Mouse (Mus musculus): ENCODE measurements at regions not wholly inside any gene's neighbourhood (a gene's known extent, or its start where the extent isn't known, plus 50 kb on each side); places are given as distances from the start of the nearest gene placed in this dataset.

DNA sequence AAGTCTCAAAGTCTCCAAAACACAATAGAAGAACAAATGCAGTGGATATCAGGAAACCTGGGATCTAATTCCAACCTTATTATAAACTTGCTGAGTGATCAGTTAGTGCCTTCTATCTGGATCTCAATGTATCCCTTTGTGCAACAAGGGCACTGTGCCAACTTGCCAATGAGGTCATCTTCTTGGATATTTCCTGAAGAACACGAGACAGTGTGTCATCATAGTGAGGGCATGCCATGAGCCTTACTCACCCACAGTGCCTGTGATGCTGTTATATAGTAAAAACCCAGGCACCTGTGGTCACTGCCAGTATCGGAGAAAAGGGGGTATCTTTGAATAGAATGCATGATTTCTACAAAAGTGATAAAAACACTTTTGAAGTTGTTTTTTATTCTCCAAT is 60.2 kb upstream of the Cd34 start:
- no peak overlapping the region for H3K4me2 ChIP-seq (ENCODE audit: low read length)
- no peak overlapping the region for H3K9ac ChIP-seq (ENCODE audit: low read depth, low read length)
- H3K27me3 ChIP-seq (ENCODE audit: insufficient read depth, low read length) = no peaks in the 10 kb centered on the region
- 0 out of 2 replicates have a peak, but pooled peaks cover 8% of the 10 kb centered on the region for H3K4me1 ChIP-seq (replicated peaks; ENCODE audit: insufficient read depth, low read length)
- TF ChIP-seq CTCF (IDR thresholded peaks at IDR 0.05; ENCODE audit: low read depth) = no peak
- no peak overlapping the region for H3K27ac ChIP-seq
- 67% methylated on average over 2 of the region's 2 CpGs for WGBS
- H3K9me3 ChIP-seq (replicated peaks; ENCODE audit: low read length) = no peaks in the 10 kb centered on the region
- ATAC-seq (replicated peaks; ENCODE audit: low FRiP score, low read depth) (no peak), DNase-seq (ENCODE audit: low spot score) (no peak)
- H3K4me3 ChIP-seq (replicated peaks; ENCODE audit: low read depth, low read length) = no peak overlapping the region
- no peaks in the 10 kb centered on the region for H3K36me3 ChIP-seq (ENCODE audit: insufficient read depth, low read length)

DNA sequence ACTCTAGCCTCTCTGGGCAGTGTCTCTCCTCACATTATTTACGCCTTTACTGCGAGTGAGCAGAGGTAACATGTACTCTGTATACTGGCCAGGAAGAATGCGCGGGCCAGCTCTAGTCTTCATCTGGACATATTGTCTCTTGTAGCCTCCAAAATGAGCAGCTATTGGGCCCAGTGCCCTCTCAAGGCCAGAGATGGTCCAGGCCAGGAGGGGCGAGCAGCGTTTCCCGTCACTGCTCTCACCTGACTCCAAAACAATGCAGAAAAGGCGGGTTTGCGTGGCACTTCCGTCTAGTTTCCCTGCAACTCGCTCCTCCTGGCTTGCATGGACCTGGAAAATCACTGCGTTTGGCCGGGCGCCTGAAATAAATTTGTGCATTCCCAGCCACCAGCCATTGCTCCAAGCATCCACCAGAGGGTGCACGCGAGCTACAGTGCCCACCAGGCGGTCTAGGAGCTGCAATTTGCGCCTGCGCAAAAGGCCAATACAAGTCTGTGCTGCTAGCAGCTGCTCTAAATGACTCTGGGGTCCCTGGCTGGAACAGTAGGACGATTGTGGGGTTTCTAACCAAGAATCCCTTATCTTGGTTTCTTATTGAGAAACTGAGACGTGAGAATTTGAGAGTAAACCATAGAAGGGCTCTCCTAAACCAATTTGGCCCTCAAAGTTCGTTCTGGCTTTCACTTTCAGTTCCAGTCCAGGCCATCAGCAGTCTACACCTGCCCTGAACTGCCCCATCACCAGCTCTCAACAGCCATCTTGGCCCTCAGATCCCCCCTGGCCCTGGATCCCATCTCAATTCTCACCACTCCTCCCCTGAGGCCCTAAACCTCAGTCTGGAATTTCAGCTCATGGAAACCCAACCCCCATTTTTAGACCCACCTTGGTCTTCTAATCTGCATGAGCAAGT is 59.0 kb upstream of the Cd34 start:
- H3K9ac ChIP-seq (ENCODE audit: low read depth, low read length) = peak overlapping the region; percentile 48
- ATAC-seq (replicated peaks; ENCODE audit: low FRiP score, low read depth) (peak; percentile 90), DNase-seq (ENCODE audit: low spot score) (peak; percentile 96)
- H3K4me3 ChIP-seq (replicated peaks; ENCODE audit: low read depth, low read length) = 0 out of 2 replicates have a peak overlapping the region, but pooled peaks have one; percentile 3
- 0 out of 2 replicates have a peak, but pooled peaks cover 8% of the 10 kb centered on the region for H3K4me1 ChIP-seq (replicated peaks; ENCODE audit: insufficient read depth, low read length)
- WGBS = 20% methylated on average over 22 of the region's 22 CpGs
- H3K4me2 ChIP-seq (ENCODE audit: low read length) = peak overlapping the region; percentile 50
- H3K36me3 ChIP-seq (ENCODE audit: insufficient read depth, low read length) = no peaks in the 10 kb centered on the region
- H3K27me3 ChIP-seq (ENCODE audit: insufficient read depth, low read length) = no peaks in the 10 kb centered on the region
- no peak overlapping the region for H3K27ac ChIP-seq
- TF ChIP-seq CTCF (IDR thresholded peaks at IDR 0.05; ENCODE audit: low read depth) = peak; percentile 100
- no peaks in the 10 kb centered on the region for H3K9me3 ChIP-seq (replicated peaks; ENCODE audit: low read length)

DNA sequence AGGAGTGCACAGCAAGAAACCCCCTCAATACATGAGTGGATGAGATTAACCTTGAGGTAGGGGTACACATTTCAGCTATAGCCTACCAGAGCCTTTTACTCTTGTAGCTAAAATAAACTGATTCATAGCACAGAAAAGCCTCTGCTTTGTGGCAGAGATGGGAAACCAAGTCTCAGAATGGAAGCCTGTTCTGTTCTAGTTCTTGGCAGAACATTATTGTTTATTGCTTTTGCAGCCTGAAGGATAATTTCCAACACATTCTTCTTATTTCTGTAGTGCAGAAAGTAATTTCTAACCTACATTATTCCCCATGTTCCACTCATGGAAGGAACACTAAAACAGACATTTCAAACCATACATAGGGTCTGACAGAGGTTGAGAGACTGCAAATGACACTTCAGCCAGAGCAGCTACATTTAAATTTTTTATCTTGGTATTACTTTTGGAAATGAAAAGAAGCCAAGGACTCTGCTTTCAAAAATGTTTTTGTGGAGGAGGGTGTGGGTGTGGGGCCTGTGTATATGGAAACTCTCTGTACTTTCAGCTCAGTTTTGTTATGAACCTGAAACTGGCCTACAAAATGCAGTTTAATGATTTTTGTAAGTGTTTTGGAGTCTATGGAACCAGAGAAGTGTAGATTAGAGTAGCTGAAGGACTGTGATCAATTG is 56.9 kb upstream of the Cd34 start:
- TF ChIP-seq CTCF (IDR thresholded peaks at IDR 0.05; ENCODE audit: low read depth) = no peak
- no peak for DNase-seq (ENCODE audit: low spot score)
- H3K9ac ChIP-seq (ENCODE audit: low read depth, low read length) = no peak overlapping the region
- H3K36me3 ChIP-seq (ENCODE audit: insufficient read depth, low read length) = no peaks in the 10 kb centered on the region
- H3K4me1 ChIP-seq (replicated peaks; ENCODE audit: insufficient read depth, low read length) = 0 out of 2 replicates have a peak, but pooled peaks cover 8% of the 10 kb centered on the region
- no peak overlapping the region for H3K4me2 ChIP-seq (ENCODE audit: low read length)
- no peak for ATAC-seq (replicated peaks; ENCODE audit: low FRiP score, low read depth)
- H3K27me3 ChIP-seq (ENCODE audit: insufficient read depth, low read length) = no peaks in the 10 kb centered on the region
- no peaks in the 10 kb centered on the region for H3K9me3 ChIP-seq (replicated peaks; ENCODE audit: low read length)
- no peak overlapping the region for H3K4me3 ChIP-seq (replicated peaks; ENCODE audit: low read depth, low read length)
- H3K27ac ChIP-seq = no peak overlapping the region

DNA sequence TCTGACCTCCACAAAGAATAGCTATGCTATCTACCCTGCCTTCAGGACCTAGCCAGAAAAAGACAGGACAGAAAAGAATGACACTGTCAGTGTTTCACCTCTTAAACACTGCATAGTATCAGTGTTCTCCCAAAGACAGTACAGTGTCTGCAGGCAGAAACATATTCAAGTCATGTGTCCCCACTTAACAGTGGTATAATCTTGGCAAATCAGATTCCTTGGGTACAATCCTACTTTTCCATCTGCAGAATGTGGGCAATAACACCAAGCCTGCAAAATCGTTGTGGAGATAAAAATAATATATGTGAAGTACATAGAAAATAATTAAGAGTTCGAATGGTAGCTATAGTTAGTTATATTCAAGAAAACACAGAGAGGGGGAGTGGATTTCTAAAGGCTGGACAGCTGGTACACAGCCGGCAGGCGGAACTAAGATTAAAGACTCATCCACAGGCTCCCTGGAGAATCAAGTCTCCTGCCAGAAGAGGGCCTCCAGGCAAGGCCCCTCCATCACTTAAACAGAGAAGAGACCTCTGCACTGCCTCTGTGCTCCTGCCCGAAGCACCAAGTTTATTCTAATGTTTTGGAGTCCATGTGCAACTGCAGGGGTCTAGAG is 53.4 kb upstream of the Cd34 start:
- H3K27ac ChIP-seq = no peak overlapping the region
- no peak for ATAC-seq (replicated peaks; ENCODE audit: low FRiP score, low read depth)

DNA sequence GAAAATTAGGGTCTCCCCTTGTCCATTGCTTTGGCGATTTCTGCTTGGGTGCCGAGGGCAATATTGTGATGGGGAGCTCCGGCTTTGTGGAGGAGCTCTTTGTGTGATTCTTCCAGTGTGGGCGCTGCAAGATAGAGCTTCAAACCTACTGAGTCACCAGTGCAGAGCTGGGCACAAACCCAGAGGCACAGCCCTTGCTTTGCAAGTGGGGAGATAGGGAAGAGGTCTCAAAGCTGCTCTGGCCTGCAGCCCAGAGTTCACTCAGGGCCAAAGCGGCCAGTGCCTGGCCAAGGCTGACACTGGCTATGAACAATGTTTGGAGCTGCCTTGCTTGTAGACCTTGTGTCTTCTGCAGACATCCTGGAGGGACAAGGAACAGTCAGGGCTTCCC is 52.9 kb upstream of the Cd34 start:
- Histone ChIP-seq H3K9me3 (replicated peaks; ENCODE audit: low read length) (no peaks in the 10 kb centered on the region), H3K9ac (ENCODE audit: low read depth, low read length) (no peak overlapping the region), H3K4me2 (ENCODE audit: low read length) (no peak overlapping the region), H3K27ac (no peak overlapping the region), H3K36me3 (ENCODE audit: insufficient read depth, low read length) (no peaks in the 10 kb centered on the region), H3K4me3 (replicated peaks; ENCODE audit: low read depth, low read length) (no peak overlapping the region), H3K27me3 (ENCODE audit: insufficient read depth, low read length) (no peaks in the 10 kb centered on the region), H3K4me1 (replicated peaks; ENCODE audit: insufficient read depth, low read length) (no peaks in the 10 kb centered on the region)
- DNase-seq (ENCODE audit: low spot score) (no peak), ATAC-seq (replicated peaks; ENCODE audit: low FRiP score, low read depth) (no peak)
- TF ChIP-seq CTCF (IDR thresholded peaks at IDR 0.05; ENCODE audit: low read depth) = no peak
- WGBS = 87% methylated on average over 5 of the region's 5 CpGs

More for the DNA sequence above, 53.4 kb upstream of the Cd34 start:
- 63% methylated on average over 5 of the region's 5 CpGs for WGBS
- DNase-seq (ENCODE audit: low spot score) = no peak
- Histone ChIP-seq H3K4me3 (replicated peaks; ENCODE audit: low read depth, low read length) (no peak overlapping the region), H3K4me2 (ENCODE audit: low read length) (no peak overlapping the region), H3K9ac (ENCODE audit: low read depth, low read length) (no peak overlapping the region), H3K27me3 (ENCODE audit: insufficient read depth, low read length) (no peaks in the 10 kb centered on the region), H3K9me3 (replicated peaks; ENCODE audit: low read length) (no peaks in the 10 kb centered on the region), H3K36me3 (ENCODE audit: insufficient read depth, low read length) (no peaks in the 10 kb centered on the region), H3K4me1 (replicated peaks; ENCODE audit: insufficient read depth, low read length) (no peaks in the 10 kb centered on the region)
- no peak for TF ChIP-seq CTCF (IDR thresholded peaks at IDR 0.05; ENCODE audit: low read depth)
